Mouse (Mus musculus): ENCODE data around the gene Tac2. TPM values are rescaled to one million over a fixed set of nuclear protein-coding genes. Genes with fewer than 3 reads are reported as not detected.

Gene Tac2
- polyA plus RNA-seq, 1 experiment from 2014 or later: 4.1 TPM

DNA sequence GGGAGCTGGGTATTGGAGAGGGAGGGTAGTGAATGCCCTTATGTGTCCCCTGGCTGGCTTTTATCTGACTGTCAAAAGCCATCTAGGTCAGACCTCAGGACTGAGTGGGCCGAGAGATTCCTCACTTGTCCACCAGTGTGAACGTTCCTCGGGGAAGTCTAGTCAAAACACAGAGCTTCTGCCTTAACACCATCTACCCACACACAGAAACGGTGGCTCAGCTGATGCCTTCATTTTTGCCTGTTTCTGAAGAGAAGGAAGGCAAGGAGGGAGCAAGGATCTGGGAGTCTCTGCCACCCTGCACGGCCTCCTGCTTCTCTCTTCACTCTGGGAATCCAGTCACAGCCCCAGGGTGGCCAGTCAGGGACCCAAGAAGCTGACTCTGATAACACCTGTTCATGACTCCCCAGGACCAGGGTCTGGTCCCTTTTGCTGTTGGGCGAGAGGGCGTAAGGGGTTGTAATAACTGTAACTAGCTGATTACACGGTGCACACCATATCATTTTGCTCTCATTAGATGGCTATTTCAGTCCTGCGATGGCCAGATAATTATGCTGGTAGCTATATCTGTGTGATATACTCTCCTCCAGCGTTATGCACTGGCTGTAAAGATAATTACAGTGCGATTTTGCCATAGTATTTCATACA lies 6.1 kb downstream of the Tac2 start:
- H3K4me3 ChIP-seq (replicated peaks): no peak overlapping the region
- H3K4me1 ChIP-seq (replicated peaks): peaks cover 5% of the 10 kb centered on the region
- no peak overlapping the region for H3K4me2 ChIP-seq (replicated peaks)
- no peaks in the 10 kb centered on the region for H3K36me3 ChIP-seq
- H3K9ac ChIP-seq: no peak overlapping the region
- H3K27me3 ChIP-seq (replicated peaks): peaks cover 5% of the 10 kb centered on the region
- H3K27ac ChIP-seq: no peak overlapping the region
- ATAC-seq: no peak
- H3K9me3 ChIP-seq: no peaks in the 10 kb centered on the region
- WGBS: 68% methylated on average over 11 of the region's 11 CpGs

DNA sequence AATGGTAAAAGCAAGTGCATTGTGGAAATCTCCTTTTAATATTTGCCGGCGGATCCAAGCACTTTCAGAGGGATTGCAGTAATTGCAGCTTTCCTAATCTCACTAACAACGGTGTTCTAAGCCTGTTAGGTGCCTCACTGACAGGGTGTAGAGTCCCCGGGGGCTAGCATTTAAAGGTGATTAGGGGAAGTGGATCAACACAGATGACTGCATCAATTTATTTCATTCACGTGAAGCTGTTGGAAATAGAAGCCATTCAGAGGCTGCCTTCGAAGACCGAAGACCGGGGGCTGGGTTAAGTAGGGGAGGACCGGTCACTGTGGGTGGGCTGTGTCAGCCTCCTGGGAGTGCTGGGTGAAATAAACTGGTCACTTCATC lies 6.6 kb downstream of the Tac2 start:
- H3K27ac ChIP-seq: no peak overlapping the region
- no peak for ATAC-seq
- no peaks in the 10 kb centered on the region for H3K9me3 ChIP-seq
- peaks cover 5% of the 10 kb centered on the region for H3K4me1 ChIP-seq (replicated peaks)
- no peak overlapping the region for H3K4me2 ChIP-seq (replicated peaks)
- WGBS: 35% methylated on average over 9 of the region's 9 CpGs
- H3K36me3 ChIP-seq: no peaks in the 10 kb centered on the region
- H3K4me3 ChIP-seq (replicated peaks): no peak overlapping the region
- H3K27me3 ChIP-seq (replicated peaks): peaks cover 5% of the 10 kb centered on the region
- H3K9ac ChIP-seq: no peak overlapping the region

GRCm38 (mm10) chr10:127731397-127731796 lies 7.1 kb downstream of the Tac2 start:
- Histone ChIP-seq H3K4me2 (replicated peaks) (no peak overlapping the region), H3K4me1 (replicated peaks) (peaks cover 5% of the 10 kb centered on the region), H3K36me3 (no peaks in the 10 kb centered on the region), H3K9me3 (no peaks in the 10 kb centered on the region), H3K27me3 (replicated peaks) (peaks cover 5% of the 10 kb centered on the region), H3K4me3 (replicated peaks) (no peak overlapping the region), H3K27ac (no peak overlapping the region), H3K9ac (no peak overlapping the region)
- ATAC-seq: no peak
- 21% methylated on average over 5 of the region's 5 CpGs for WGBS

DNA sequence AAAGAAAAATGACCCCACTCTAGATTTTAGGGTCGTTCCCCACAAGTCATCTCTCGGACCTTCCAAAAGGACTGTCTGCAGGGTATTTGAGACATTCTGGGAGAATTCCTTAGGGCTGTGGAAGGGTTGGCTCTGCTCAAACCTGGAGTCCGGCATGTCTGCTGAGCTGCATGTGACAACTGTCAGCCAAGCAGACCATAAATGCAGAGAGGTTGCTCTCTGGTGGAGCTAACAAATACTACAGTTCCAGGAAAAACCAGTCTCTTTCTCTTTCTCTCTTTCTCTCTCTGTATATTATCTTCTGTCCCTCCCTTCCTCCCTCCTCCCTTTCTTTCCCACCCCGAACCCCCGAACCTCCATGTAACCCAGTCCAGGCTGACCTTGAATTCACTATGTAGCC lies 10.2 kb downstream of the Tac2 start:
- no peak overlapping the region for H3K4me2 ChIP-seq (replicated peaks)
- 33% methylated on average over 5 of the region's 5 CpGs for WGBS
- H3K4me1 ChIP-seq (replicated peaks): peaks cover 5% of the 10 kb centered on the region
- H3K9ac ChIP-seq: no peak overlapping the region
- H3K36me3 ChIP-seq: no peaks in the 10 kb centered on the region
- H3K27me3 ChIP-seq (replicated peaks): no peaks in the 10 kb centered on the region
- H3K27ac ChIP-seq: no peak overlapping the region
- ATAC-seq: no peak
- no peak overlapping the region for H3K4me3 ChIP-seq (replicated peaks)
- no peaks in the 10 kb centered on the region for H3K9me3 ChIP-seq

GRCm38 (mm10) chr10:127736266-127736665 lies 12.0 kb downstream of the Tac2 start:
- Histone ChIP-seq H3K4me2 (replicated peaks) (no peak overlapping the region), H3K27ac (no peak overlapping the region), H3K4me3 (replicated peaks) (no peak overlapping the region), H3K27me3 (replicated peaks) (no peaks in the 10 kb centered on the region), H3K9me3 (no peaks in the 10 kb centered on the region), H3K9ac (no peak overlapping the region), H3K36me3 (peaks cover under 1% of the 10 kb centered on the region; the same call in 1 of the 2 replicates), H3K4me1 (replicated peaks) (peaks cover 7% of the 10 kb centered on the region)
- no peak for ATAC-seq
- 79% methylated on average over 2 of the region's 2 CpGs for WGBS

GRCm38 (mm10) chr10:127736916-127737315 lies 12.6 kb downstream of the Tac2 start:
- ATAC-seq: no peak
- H3K9ac ChIP-seq: no peak overlapping the region
- 70% methylated on average over 4 of the region's 4 CpGs for WGBS
- H3K4me2 ChIP-seq (replicated peaks): no peak overlapping the region
- no peaks in the 10 kb centered on the region for H3K27me3 ChIP-seq (replicated peaks)
- no peak overlapping the region for H3K27ac ChIP-seq
- H3K9me3 ChIP-seq: no peaks in the 10 kb centered on the region
- 0 out of 2 replicates have a peak, but pooled peaks cover 5% of the 10 kb centered on the region for H3K4me1 ChIP-seq (replicated peaks)
- no peak overlapping the region for H3K4me3 ChIP-seq (replicated peaks)
- H3K36me3 ChIP-seq: peaks cover 6% of the 10 kb centered on the region

DNA sequence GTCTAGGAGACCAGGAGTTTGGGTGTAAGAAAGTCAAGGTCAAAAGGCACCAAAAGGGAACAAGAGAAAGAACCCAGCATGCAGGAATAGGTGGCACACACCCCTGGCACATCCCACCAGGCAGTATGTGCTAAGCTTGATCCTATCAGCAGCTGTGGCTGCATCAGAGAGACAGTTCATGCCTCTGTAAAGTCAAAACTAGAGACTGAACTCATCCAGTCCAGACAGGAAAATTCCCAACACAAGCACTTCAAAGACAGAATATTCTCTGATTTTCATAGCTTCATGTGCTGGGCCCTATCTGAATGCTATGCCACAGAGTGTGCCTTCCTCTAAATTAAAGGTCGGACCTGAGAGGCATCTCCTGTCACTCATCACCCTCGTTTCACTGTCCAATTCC lies 13.3 kb downstream of the Tac2 start:
- WGBS: 44% methylated on average over 2 of the region's 2 CpGs
- Histone ChIP-seq H3K27me3 (replicated peaks) (no peaks in the 10 kb centered on the region), H3K4me2 (replicated peaks) (no peak overlapping the region), H3K4me3 (replicated peaks) (no peak overlapping the region), H3K36me3 (peaks cover 13% of the 10 kb centered on the region), H3K27ac (no peak overlapping the region), H3K9me3 (no peaks in the 10 kb centered on the region), H3K9ac (no peak overlapping the region), H3K4me1 (replicated peaks) (0 out of 2 replicates have a peak, but pooled peaks cover 5% of the 10 kb centered on the region)
- ATAC-seq: no peak

- peaks cover 20% of the 10 kb centered on the region for H3K36me3 ChIP-seq
- H3K4me3 ChIP-seq (replicated peaks): no peak overlapping the region
- H3K4me2 ChIP-seq (replicated peaks): peak overlapping the region; percentile 70
- 32% methylated on average over 13 of the region's 13 CpGs for WGBS
- no peaks in the 10 kb centered on the region for H3K9me3 ChIP-seq
- peak; percentile 75 for ATAC-seq
- H3K9ac ChIP-seq: no peak overlapping the region
- peak overlapping the region; percentile 85 for H3K27ac ChIP-seq
- H3K4me1 ChIP-seq (replicated peaks): 0 out of 2 replicates have a peak, but pooled peaks cover 5% of the 10 kb centered on the region
- no peaks in the 10 kb centered on the region for H3K27me3 ChIP-seq (replicated peaks)
Observed at GRCm38 (mm10) chr10:127738151-127738882, 14.0 kb downstream of the Tac2 start.

DNA sequence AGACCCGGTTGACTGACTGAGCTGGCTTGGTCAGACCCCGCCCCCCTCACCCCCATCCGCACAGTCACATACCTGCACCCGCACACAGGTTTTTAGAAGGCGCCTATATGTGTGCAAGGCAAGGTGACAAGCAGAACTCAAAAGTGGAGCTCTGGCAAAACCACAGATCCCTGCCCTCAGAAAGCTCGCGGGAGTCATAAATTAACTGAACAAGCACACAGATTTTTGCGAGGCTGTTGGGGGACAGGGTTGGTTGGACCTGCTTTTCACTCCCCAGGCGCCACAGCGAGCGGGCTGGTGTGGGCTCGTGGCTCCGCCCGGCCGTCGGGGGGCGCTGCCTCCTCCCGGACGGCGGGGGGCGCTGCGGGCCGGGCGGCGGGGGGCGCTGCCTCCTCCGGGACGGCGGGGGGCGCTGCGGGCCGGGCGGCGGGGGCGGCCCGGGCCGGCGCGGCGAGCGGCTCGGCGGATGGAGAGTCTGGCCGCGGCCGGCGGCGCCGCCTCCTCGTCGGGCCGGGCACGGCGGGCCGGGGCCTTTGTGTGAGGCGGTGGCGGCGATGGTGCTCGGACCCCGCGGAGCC lies 14.9 kb downstream of the Tac2 start, which contains the start of gene Zbtb39:
Zbtb39 (plus strand) TSS at position 456 of the 578 bp plus-strand sequence.
- H3K36me3 ChIP-seq: peaks cover 29% of the 10 kb centered on the region

GRCm38 (mm10) chr10:127739661-127740161 lies 15.4 kb downstream of the Tac2 start:
- Histone ChIP-seq H3K4me2 (replicated peaks) (peak overlapping the region; percentile 70), H3K9me3 (no peaks in the 10 kb centered on the region), H3K4me3 (replicated peaks) (peak overlapping the region; percentile 98), H3K27ac (peak overlapping the region; percentile 85), H3K36me3 (peaks cover 34% of the 10 kb centered on the region), H3K4me1 (replicated peaks) (0 out of 2 replicates have a peak, but pooled peaks cover 5% of the 10 kb centered on the region), H3K9ac (peak overlapping the region; percentile 97), H3K27me3 (replicated peaks) (no peaks in the 10 kb centered on the region)
- WGBS: under 1% methylated on average over 51 of the region's 55 CpGs
- peak; percentile 57 for ATAC-seq

More for the DNA sequence above, 14.9 kb downstream of the Tac2 start, which contains the start of gene Zbtb39:
- Histone ChIP-seq H3K9me3 (no peaks in the 10 kb centered on the region), H3K27me3 (replicated peaks) (no peaks in the 10 kb centered on the region), H3K9ac (peak within 1 kb of the TSS; percentile 97), H3K4me2 (replicated peaks) (peak within 1 kb of the TSS; percentile 70), H3K4me3 (replicated peaks) (peak within 1 kb of the TSS; percentile 98), H3K27ac (peak within 1 kb of the TSS; percentile 85), H3K4me1 (replicated peaks) (0 out of 2 replicates have a peak, but pooled peaks cover 5% of the 10 kb centered on the region)
- under 1% methylated on average over 40 of the region's 61 CpGs for WGBS
- peak; percentile 78 for ATAC-seq

DNA sequence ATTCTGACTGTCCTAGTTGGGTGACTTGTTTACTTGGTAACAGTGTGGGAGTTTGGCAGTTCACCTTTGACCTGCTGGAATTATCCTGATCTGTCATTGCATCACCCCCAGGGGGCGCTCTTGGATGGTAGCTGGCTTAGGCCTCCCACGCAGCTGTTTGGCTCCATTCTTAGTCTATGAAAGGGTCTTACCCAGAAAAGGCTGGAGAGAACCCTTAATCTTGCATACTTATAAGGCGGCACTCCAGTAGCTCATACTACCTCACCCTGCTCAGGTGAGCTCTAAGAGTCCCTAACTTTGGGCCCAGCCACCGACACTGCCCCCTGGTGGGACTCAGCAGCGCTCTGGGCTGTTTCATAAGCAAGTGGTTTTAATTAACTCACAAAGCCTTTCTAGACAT lies 20.4 kb downstream of the Tac2 start:
- no peaks in the 10 kb centered on the region for H3K9me3 ChIP-seq
- WGBS: 65% methylated on average over 5 of the region's 5 CpGs
- peaks cover 49% of the 10 kb centered on the region for H3K36me3 ChIP-seq
- no peak overlapping the region for H3K27ac ChIP-seq
- no peak overlapping the region for H3K9ac ChIP-seq
- peaks cover 14% of the 10 kb centered on the region for H3K4me1 ChIP-seq (replicated peaks)
- no peak for ATAC-seq
- H3K4me3 ChIP-seq (replicated peaks): no peak overlapping the region
- no peaks in the 10 kb centered on the region for H3K27me3 ChIP-seq (replicated peaks)
- H3K4me2 ChIP-seq (replicated peaks): no peak overlapping the region

DNA sequence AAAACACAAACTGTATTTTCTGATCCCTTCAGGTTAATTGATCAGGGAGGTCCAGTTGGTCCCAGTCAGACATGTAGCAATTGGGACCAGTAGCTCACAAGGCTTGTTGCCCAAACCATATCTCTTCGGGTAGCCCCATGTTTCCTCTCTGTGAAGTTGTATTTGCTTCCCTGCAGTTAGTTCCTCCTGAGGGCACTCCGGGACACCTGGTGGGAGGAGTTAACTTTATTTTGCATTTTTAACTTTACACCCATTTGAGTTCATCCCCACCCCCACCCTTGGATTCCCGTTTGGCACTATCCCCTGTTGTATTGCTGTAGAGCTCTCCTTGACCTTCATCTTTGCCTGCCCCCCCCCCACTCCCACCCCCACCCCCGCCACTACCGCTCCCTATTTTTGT lies 21.6 kb downstream of the Tac2 start:
- no peak overlapping the region for H3K9ac ChIP-seq
- no peak overlapping the region for H3K27ac ChIP-seq
- no peak for ATAC-seq
- H3K4me1 ChIP-seq (replicated peaks): peaks cover 9% of the 10 kb centered on the region
- WGBS: 72% methylated on average over 5 of the region's 5 CpGs
- no peak overlapping the region for H3K4me3 ChIP-seq (replicated peaks)
- H3K9me3 ChIP-seq: no peaks in the 10 kb centered on the region
- peaks cover 49% of the 10 kb centered on the region for H3K36me3 ChIP-seq
- no peak overlapping the region for H3K4me2 ChIP-seq (replicated peaks)
- no peaks in the 10 kb centered on the region for H3K27me3 ChIP-seq (replicated peaks)
